Mouse (Mus musculus) kidney, postnatal 36 days (tissue): ENCODE data around the gene Btn2a2.

Experiments
- DNase-seq, 2 experiments: peaks; one replicate each; pipeline ENCODE4 v3.0.0; 2021 to 2022; ENCODE audit warnings: mixed read lengths in 2 of 2

The Btn2a2 gene

DNA sequence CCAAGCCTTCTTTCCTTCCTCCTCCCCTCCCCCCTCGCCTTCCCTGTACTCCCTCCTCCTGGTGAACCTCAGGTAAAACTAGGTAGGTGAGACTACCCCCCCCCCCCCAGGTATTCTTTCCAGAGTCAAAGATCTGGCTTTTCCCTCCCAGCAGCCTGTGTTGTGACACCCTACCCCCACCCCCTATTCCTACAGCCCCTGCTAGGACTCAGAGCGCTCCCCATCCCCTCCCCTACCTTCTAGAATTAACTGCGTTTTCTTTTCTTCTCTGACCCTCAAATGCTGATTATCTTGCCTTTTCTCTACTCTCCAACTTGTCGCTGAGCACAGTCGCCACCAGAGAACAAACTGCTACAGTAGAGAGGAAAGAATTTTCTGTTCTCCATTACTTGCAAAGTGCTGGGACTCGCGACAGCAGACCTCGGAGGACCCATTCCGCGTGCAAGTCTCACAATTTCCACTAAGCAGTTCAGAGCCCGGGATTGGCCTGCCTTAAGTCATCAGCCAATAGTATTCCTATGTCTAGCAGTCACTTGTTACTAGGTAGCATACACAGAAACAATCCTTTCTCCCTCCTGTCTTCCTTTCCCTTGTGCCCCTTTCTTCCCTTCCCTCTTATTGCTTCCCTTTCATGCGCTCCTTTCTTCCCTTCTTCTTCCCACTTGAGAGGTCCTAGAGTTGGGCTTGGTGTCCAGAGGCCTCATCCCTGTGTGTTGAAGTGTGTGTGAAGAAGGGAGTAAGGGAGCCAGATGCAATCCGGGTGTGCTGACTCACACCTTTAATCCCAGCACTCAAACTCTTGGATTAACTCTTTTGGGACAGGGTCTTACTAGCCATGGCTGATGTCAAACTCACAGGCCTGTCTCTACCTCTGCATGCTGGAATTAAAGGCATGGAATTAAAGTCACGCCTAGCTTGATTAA is at the start of gene Btn2a2:
Gene Btn2a2, minus strand, starts transcription at position 458 of the 923 bp plus-strand sequence.
- peak; percentile 62 to 65 for DNase-seq

DNA sequence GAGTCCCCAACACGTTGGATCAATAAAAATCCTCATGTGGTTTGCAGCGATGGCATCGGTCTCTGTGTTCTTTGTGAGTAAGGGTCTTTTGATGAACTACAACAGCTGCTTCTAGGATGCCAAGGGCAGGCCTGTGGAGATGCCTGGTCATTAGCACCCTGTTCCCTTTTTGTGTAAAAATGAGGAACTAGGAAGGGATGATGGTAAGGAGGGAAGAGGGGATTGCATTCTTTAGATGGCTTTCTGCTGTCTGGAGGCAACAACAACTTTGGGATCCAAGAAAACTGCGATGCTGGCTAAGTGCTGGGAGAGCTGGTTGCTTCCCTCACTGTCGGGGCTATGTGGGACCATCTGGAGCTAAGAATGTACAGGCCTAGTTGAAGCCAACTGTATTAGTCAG is 49.6 kb upstream of the Btn2a2 start:
- no peak for DNase-seq

DNA sequence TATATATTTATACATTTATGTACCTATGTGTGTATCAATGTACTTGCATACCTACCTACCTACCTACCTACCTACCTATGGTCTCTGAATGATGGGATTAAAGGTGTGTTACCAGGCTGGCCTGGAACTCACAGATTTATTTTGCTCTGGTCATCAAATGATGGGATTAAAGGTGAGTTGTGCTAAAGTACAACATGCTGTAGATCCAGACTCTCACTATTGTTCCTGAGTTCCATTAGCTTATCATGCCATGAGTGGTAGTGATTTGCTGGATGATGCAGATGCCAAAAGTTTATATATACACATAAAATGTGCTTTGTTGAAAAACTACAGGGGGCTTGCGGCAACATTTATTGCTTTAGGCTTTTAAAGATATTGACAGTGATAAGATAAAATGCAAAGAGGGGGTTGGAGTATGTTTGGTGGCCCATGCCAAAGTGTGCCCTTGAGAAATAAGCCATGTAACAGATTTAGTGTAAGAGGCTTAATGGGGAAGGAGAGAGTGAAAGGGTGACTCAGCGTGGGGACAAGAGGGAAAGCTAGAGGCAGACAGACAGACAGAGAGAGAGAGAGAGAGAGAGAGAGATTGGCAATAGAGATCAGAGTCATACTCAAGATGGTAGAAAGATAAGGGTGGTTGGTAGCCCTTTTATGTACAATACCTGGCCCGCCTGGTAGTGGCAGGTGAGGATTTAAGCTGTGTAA is 48.5 kb upstream of the Btn2a2 start:
- DNase-seq = no peak

DNA sequence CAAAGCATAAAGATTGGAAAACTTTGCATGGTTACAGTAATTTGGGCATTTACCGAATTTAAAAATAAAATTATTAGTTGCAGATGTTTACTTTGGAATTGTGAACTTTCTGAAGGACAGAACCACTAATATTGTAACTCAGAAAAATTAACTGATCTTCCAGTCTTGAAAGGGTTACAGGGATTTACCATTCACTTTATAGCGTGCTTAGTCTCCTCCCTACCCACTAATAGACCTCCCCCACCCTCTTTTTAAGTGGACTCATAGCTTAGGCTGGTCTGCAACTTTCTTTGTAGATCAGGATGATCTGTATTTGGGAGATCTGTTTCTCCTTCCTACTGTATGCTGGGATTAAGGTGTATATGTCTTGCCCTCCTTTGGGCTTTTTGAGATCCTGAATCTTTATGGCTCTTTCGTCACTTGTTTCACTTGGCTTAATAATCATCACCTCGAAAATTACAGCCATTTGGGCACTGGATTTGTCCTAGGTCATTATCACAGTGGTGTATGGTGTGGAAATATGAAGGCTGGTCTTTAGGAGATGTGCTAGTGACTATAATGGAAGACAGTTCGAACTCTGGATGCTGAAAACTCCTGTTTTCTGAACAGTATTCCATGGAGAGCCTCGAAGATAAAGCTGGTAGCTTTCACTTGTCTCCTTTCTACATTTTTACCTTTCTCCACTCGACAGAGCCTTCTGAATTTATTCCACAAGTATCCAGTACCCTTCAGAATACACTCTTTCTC is 47.6 kb upstream of the Btn2a2 start:
- no peak for DNase-seq

DNA sequence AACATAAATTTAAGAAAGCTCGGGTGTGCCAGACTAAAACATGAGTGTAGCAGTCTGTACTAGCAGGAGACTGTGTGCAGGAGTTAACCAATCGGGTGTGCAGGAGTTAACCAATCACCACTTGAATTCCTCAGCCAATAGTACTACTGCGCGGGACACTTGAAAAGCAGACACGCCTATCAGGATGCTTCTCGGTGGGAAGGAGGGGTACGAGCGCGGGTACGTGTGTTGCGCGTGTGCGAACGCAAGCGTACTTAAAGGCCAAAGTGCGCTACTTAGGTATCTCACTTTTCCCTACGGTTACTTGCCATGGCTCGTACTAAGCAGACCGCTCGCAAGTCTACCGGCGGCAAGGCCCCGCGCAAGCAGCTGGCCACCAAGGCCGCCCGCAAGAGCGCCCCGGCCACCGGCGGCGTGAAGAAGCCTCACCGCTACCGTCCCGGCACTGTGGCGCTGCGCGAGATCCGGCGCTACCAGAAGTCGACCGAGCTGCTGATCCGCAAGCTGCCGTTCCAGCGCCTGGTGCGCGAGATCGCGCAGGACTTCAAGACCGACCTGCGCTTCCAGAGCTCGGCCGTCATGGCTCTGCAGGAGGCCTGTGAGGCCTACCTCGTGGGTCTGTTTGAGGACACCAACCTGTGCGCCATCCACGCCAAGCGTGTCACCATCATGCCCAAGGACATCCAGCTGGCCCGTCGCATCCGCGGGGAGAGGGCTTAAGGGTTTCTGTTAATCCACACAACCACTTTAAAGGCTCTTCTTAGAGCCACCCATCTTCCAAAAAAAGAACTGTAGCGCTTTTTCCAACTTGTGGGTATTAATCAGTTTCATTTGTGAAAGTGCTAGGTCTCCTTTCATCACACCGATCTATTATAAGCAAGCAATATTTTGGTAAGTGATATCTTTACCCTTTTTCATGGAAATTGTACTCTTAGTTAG is 46.7 kb upstream of the Btn2a2 start, which contains the start of gene Hist1h3g:
Gene Hist1h3g, plus strand, starts transcription at position 286 of the 939 bp plus-strand sequence.
- peak; percentile 91 to 93 for DNase-seq

DNA sequence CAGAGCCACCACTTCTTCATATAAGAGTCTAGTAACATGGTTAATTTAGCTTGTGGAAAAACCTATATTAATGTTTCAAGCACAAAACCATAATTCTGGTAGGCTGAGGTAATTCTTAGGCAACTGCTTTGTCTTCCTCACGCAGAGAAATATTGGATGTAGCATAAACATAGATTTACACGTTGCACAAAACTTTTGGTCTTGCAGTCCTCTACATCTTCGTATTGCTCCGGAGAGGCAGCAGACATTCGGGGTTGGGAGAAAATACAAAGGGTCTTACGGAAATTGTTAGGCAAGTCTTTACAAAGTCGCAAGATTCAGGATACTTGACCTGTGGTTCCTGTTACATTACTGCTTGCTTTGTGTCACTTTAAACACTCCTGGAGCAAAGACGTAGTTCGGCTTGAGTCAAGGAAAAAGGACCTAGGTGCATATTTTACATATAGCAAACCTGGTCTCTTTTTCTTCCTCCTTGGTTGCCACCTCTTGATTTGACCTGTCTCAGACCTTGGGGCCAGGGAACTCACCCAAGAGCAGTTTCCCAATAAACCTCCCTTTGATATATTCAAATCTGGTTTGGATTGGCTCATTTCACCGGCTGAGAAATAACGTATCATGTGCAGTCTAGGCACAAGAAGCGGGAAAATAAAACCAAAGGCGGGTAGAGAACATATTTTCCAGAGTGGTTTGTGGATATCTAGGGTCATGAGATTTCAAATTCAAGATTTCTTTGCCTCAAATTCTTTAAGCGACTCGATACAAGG is 45.9 kb upstream of the Btn2a2 start:
- DNase-seq = no peak

DNA sequence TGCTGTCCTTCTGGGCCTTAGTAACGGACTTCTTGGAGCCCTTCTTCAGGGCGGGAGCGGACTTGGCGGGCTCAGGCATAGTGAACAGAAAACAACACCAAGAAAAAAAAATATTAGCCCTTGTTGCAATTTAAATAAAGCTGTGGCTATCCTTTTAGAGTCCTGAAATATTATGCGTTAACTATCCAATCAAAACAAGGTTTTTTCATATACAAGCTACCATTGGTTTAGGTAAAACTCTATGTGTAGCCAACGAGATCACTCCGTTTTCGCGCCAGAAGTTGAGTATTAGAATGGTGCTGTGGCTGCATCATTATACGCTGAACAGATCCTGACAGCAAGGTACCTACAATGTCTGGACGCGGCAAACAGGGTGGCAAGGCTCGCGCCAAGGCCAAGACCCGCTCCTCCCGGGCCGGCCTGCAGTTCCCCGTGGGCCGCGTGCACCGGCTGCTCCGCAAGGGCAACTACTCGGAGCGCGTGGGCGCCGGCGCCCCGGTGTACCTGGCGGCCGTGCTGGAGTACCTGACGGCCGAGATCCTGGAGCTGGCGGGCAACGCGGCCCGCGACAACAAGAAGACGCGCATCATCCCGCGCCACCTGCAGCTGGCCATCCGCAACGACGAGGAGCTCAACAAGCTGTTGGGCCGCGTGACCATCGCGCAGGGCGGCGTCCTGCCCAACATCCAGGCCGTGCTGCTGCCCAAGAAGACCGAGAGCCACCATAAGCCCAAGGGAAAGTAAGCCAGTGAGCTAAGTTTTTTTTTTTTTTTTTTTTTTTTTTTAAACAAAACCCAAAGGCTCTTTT is 45.1 kb upstream of the Btn2a2 start, which contains the start of gene Hist1h2af:
Gene Hist1h2af, plus strand, starts transcription at position 347 of the 808 bp plus-strand sequence.
- peak; percentile 70 to 75 for DNase-seq

DNA sequence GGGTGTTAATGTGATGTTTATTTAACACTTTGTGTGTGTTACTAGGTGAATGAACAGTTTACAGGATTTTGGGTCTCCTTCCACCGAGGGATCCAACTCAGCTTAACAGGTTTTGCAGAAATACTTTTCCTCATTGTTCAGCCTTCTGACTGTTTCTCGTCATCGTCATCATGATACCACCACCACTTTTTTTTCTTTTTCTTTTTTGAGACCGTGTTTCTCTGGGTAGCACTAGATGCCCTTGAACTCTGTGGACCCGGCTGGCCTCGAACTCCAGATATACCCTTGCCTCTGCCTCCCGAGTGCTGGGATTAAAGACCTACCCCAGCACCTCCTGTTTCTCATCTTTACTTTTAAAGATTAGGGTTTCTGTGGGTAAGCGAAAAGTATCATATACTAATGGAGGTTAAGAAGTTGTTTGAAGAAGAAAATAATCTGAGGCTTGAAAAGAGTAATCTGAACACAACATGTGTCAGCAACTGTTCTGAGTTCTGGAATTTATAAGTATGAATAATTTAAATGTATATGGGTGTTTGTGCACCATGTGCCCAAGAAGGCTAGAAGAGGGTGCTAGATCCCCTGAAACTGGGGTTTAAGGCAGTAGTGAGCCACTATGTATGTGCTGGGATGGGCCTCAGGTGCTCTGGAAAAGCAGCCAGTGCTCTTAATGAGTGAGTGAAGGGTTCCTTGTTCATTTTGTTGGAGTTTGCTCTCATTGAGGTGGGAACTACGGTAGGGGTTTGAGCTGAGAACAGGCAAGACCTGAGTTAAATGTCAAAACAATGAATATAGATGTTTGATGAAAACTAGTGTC is 43.8 kb upstream of the Btn2a2 start:
- no peak for DNase-seq

DNA sequence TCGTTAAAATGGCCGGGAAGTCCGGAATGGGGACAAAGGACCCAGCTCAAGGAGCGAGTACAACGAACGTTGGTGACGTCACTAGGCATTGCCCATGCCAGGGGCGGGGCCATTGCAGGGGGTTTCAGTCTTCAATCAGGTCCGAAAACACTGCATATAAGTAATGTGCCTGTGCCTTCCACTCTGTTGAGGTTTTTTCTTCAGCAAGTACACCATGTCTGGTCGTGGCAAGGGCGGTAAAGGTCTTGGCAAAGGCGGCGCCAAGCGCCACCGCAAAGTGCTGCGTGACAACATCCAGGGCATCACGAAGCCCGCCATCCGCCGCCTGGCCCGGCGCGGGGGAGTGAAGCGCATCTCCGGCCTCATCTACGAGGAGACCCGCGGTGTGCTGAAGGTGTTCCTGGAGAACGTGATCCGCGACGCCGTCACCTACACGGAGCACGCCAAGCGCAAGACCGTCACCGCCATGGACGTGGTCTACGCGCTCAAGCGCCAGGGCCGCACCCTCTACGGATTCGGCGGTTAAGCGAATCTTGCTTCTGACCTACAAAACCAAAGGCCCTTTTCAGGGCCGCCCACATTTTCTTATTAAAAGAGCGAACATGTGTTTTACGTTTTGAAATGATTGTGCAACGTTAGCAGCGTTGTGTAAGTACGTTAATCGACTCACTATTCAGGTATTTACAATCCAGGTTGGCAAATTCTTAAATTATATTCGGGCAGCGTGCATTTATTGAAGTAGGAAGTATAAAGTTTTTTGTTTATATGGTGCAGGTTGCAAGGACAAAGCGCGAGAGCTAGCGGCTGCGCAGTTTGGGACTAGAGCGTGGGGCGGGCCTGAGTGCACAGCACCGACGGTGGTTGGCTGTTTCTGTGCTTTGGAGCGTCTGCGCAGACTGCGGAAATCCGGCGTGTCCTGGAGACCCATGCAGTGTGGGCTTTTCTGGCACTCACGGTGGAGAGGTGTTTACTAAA is 42.5 kb upstream of the Btn2a2 start, which contains the start of gene Hist1h4h:
Gene Hist1h4h, plus strand, starts transcription at position 150 of the 975 bp plus-strand sequence.
- DNase-seq = peak; percentile 95 to 98

DNA sequence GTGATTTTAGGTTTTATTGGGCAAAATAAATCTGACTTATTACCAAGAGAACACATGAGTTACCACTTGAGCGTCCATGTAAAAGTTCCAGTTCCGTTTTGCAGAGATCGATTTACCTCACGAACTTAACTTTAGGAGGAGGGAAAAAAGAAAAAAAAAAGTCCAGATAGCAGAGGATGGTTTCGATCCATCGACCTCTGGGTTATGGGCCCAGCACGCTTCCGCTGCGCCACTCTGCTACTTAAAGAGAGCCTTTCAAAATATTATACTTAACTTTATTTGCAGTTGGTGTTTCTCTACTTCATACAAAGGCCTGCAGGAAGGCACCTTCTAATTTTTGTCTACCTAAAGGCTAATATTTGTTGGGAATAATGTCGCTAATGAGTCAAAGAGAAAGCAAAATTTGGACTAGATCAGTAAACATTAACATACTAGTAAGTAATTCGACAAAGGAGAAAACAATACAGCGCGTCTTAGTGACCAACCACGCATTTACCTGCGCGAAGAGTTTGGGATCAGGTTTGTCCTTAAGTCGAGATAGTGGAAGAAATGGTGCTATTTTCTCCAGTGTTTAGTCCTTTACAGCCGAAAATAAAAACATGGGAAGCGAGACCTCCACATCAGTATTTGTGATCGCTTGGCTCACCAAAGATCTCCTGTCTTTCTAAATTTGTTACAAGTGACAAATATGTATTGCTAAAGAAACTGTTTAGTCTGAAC is 41.7 kb upstream of the Btn2a2 start:
- DNase-seq = peak; percentile 58 to 66

DNA sequence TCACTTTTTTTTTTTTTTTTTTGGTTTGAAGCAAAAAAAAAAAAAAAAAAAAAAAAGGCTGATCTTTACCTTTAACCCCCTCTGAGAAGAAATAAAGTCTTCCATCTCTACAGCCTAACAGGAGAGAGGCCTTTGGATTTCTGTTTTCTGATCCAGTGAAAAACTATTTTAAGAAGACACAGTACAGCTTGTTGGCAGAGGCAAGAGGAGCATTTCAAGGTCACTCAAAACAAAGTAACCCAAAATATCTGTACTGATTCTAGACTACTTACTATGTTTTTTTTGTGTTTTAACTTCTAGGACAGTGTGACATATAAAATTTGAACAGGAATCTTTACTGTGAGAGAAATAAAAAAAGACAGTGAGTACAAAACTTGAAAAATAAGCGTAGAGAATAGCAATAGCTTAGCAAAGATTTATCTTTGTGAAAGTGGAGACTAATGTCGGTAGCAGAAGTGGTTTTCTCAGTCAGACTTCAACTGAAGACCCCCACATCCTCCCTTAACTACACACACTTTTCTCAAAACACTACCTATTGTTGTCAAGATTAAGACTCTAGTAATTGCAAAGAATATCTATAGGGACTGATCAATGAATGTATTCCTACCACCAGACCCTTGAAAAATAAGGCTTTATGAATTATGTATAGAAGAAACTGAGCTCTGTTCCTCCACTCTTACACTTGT is 41.0 kb upstream of the Btn2a2 start:
- no peak for DNase-seq

DNA sequence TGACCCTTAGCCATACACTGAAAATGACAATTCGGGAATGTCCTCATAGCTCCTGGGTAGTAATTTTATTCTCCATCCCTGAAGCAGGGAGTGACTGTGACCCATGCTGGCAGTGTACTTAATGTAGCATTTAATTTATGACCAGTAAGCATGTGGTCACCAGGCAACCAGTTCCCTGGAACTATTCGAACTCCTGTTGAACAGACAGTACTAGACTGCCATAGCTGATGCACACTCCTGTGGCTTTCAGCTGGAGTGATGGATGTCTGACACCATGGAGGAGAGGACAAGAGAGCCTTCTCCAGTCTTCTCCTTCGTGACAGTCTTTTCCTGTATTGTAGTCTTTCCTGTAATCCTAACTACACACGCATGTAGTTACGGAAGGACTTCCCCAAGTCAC is 40.3 kb upstream of the Btn2a2 start:
- no peak for DNase-seq

DNA sequence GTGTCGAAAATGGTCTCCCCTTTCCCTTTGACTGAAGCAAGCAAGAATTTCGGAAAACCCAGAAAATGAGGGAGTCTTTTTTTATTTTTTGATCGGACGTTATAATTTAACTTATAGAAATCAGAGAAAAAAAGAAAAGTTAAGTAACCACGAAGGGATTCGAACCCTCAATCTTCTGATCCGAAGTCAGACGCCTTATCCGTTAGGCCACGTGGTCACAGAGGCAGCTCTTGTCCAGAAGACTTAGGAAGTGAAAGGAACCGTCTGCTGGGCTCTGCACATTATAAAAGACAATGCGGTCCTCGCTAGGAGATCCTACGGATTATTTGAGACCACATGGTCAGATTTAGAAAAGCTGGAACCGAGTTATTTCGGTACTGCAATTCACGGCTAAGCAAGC is 37.7 kb upstream of the Btn2a2 start:
- peak; percentile 90 to 91 for DNase-seq

DNA sequence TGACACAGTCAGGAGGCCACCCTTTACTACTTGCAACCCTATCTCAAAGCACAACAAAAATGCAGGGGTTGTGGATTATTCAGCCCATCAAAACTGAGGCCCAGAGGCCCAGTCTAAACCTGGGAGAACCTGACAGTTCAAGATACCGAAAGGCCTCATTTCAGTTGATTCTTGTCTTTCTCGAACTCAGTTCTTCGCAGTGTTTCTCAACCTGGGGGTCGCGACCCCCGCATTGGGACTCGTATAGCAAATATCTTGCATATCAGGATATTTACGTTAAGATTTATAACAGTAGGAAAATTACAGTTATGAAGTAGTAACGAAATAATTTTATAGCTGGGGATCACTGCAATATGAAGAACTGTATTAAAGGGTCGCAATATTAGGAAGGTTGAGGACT is 37.2 kb upstream of the Btn2a2 start:
- DNase-seq = peak in 1 of 2 experiments; percentile 7

DNA sequence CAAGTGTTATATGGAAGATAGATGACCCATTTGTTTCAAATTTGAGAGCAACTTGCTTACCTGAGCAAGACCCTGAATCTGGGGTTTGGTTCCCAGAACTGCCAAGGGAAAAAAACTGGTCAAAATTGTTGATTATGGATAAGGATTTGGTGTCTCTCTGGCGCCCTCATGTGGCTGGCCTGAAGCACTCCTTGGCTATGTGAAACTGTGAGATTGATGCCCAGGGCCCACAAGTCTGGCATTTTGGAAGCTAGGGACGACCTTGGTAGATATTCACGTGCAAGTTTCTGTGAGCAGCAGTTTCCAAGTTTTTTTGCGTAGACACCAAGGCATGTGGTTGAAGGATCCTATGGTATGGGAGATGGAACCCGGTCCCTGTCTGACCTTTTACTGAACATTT is 36.0 kb upstream of the Btn2a2 start:
- DNase-seq = peak; percentile 60 to 82

DNA sequence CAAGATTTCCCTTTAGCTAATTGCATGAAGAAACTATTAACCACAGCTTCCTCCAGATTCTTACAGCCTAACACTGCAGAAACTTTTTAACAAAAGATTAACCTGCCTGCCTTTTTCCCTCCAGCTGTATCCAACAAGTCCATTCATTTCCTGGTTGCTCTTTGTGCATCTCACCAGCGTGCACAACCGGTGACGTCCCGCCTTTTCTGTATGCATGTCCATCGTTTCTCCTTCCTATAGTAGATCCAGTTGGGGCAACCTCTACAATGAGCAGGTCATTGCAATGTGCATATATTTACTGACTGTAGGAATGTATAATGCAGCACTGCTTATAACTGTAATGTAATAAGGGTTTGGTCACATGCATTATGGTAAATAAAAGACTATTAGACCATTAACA is 35.3 kb upstream of the Btn2a2 start:
- no peak for DNase-seq

DNA sequence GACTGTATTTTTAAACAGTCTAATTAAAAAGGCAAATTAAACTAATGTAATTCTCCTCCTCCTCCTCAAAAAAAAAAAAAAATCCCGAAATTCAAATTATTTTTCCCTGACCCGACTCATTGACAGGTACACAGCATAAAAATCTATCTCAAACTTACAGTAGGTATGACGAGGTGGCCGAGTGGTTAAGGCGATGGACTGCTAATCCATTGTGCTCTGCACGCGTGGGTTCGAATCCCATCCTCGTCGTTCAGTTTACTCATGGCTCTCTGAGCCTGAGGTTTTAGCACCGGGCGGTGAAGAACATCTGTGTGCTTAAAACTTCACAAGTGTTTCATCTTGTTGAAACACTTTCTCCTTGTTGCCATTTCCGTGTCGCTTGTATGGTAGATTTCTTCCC is 33.0 kb upstream of the Btn2a2 start:
- peak; percentile 74 to 82 for DNase-seq
